Mouse (Mus musculus) monocyte, adult 2 months (primary cell): ENCODE data around the gene Slc46a3.
"Not testable (repeated sequence)": the region's sequence is repeated elsewhere in the genome, so short reads cannot be mapped to it uniquely, and the experiment has no call there.

Source experiments
- DNase-seq, 2 experiments: peaks; one replicate each; pipeline ENCODE4 v3.0.0; 2022; ENCODE audit warnings: low spot score in 2 of 2, low read depth in 1 of 2

The Slc46a3 gene

DNA sequence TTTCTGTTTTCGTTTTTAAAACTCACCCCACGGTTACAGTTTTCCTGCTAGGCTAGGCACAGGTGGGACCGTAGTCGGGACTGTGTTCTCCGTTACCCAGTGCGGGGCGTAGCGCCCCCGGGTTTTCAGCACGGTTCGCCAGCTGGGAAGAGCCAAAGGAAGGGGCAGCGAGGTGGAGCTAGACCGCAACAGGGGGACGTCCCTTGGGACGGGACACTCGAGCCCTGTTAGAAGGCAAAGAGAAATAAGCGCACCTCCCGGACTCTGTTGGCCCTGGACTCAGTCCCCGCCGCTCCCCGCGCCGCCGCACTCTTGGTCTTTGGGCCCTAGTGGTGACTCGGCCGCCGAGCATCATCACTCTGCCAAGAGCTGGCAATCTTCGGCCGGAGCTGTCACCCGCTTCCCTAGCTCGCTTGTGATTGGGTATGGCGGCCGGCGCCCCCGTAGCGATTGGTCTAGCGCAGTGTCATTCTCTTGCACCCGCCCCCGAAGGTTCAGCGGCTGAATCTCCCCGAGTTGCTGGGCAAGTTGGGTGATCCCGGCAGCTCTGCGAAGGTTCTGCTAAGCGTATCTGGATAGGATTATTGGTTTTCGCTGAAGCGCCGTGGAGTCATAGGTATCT is at the start of gene Slc46a3:
TSS of gene Slc46a3 (minus strand) at position 361 of the 622 bp plus-strand sequence.
- DNase-seq, result peak; percentile 74 to 92

DNA sequence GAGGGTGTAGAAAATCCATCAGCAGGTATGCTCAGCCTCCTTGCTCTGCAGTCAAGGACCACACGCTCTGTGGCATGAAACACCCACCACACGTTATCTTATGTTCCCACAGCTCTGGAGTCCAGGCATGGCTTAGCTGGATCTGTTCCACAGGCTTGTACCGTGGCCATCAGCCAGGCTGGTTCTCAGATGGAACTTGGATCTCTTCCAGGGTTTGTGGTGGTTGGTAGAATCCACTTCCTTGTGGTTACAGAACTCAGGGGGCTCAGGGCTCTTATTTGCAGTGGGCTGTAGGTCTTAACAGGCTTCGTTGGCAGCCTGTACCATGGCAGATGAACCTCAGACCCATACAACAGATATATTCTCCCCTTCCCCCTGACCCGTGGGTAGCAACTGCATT is 44.6 kb upstream of the Slc46a3 start:
- DNase-seq, result no peak

DNA sequence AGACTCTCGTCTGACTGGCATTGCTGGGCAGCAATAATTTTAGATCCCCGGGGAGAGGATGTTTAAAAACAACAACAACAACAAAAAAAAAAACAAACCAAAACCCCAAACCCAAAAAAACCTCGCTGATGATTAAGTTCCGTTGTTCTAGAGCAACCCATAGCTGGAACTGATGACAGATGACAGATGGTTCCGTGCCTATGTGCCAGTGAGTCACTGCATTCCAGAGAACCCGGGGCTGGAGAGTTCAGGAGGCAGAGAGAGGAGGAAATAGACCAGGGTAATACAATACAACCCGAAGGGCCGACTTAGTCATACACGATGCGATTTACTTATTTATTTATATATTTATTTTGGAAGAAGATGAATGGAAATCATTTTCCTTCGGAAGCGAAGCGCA is 40.5 kb upstream of the Slc46a3 start:
- no peak for DNase-seq

DNA sequence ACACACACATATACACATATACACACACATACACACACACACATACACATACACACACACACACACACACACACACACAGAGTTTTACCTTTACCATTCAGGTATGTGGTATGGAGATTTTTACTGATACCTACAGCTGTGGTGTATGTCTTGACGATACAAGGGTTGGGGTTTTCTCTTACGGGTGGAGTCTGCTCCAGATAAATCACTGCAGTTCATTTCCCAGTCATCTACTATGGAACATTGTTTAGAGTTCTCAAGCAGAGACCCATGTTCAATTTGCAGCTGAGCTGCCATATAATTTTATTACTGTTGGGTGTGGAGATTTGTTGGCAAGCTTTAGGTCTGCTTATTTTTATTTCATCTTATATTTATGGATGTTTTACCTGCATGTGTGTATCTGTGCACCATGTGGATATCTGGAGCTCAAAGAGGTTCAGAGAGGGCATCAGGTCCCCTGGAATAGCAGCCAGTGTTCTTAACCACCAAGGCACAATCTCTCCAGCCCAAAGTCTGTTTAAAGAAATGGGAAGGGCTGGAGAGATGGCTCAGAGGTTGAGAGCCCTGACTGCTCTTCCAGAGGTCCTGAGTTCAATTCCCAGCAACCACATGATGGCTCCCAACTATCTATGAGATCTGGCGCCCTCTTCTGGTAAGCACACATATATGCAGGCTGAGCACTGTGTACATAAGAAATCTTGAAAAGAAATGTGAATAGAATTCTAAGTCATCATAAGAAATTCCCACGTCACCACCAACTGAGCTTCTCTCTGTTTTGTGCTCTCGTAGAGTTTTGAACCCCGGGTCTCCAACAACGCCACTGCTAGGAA is 34.3 kb upstream of the Slc46a3 start:
- no peak for DNase-seq

DNA sequence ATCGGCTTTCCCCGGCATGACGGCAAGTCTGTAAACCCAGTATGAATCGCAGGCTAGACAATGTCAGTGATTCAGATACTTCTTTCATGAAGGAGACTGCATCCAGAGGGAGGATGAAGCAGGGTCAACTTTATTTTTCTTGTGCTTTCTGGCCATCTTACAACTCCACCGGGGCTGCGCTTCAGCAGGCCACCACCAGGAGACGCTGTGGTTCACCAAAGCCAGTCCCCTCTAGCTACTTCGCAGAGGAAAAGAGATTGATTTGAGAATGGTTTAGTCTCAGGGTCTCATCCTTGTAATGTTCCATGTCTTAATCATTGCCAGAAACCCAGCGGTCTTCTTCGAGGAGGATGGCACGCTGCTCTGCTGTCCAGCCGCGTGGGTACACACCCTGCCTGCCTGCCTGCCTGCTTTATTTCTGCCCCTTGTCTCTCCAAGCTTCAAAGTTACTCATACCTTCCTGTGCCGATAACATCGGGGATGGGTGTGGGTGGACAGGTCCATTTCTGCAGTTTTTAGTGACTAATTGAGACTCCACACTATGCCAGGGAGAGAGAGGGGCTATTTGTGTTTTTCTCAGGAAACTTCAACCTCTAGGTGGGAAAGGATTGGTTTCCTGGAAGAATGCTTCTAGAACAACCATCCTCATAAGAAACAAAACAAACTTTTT is 31.5 kb upstream of the Slc46a3 start:
- DNase-seq, result no peak

DNA sequence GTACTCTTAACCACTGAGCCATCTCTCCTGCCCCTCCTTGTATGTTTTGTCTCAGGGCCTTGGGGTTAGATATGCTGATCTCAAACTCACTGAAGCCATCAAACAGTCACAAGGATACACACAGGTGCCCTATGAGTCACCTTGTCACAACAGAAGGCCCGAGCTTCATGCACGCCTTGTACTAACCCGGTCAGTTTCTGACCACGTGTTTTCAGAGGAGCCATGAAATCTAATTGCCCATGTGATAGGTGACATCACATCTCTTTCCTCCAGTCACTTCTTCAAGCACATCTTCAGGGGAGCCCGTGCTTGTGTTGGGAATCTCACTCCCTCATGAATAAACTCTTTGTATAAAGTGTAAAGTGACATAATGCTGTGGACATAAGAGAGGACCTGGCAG is 30.0 kb upstream of the Slc46a3 start:
- DNase-seq, result no peak

DNA sequence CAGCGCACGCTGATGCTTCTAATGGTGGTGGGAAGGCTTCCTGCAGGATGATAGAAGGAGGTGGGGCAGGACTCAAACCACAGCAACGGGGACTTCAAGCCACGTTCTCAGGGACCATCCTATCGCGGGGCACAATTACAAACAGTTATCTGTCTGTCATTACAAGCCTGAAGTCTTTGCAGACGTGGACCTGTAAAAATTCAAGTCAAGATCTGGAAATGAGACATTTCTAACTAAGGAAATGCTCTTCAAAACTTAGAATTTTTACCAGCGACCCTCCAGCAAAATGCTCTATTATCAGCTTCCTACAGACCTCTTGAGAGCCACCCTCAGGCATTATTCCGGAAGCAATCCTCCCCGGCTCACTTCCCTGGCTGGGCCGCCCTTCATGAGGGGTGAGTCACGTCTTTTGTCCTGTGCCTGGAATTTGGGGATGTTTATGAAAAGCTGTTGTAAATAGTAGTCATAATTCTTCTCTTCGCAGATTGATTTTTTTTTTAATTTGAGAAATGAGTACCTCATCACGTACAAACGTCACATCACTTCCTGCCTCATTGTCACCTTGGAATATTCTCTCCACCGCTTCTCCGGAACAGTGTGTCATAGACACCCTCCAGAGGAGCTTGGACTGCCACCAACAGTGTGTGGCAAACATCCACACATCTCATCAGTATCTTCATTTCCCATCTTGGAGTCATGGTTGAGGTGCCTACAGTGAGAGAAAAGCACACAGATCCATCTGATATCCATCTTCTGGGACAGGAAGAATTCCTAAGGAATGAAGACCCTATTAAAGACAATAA is 23.6 kb upstream of the Slc46a3 start:
- no peak for DNase-seq

DNA sequence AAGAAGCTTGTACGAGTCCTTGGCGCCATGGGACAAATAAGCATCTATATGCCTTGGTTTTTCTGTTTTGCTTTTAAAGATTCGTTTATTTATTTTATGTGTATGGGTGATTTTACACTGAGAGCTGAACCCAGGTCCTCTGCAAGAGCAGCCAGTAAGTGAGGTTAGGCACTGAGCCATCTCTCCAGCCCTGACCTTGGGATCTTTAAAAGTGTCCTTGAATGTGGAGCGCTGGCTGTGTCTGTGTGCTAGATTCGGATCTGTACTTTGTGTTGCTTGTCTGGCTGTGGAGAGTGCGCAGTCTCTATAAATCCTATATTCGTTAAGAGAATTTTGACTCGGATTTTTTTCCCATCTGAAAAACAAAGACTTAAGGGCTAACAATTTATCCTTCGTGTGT is 21.6 kb upstream of the Slc46a3 start:
- DNase-seq, result no peak

DNA sequence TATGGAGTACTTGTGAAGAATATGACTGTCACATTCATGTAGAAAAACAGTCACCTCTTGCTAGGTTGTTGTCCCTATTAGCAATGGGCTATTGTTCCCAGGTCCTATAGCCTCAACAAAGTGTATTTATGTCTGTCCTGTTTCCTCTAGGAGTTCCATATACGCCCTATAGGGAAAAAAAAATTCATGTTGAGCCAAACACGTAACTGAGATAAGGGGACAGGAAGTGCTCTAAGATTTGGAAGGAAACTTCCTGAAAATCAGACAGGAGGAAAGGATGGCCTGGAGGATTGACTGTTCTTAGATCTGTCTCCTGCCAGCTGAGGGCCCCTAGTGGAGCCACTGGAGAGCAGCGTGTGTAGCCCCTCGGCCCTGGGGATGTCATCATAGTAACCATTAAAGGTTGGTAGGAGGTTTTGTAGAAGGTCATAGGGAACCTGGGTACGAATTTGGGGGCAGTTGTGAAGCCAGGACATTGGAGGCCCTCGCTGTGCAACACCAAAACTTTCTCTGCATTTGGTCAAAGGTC is 20.5 kb upstream of the Slc46a3 start:
- no peak for DNase-seq

DNA sequence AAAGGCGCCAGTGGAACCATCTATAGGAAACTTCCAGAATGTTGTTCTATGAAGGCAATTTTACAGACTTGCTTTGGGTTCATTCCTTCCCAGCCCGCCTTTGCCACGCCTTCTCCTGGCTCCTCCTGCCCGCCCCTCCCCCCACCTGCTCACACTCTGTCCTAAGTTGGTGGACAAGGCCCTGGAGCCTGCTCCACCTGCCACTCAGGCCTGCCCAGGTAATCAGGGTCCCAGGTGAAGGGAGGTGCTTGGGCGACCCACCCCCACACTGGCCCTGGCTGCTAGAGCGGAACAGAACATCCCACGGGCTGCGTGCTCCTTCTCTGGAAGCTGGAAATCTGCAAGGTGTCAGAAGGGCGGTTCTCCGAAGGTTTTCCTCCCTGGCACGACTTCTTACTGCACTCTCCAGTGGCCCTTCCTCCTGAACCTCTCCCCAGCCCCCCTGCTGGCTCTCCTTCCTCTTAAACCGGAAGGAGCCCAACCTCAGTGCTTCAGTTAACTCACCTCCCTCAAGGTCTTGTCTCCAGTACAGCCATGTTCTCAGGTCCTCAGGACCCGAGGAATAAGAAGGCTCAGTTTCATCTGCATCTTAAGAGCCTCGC is 18.7 kb upstream of the Slc46a3 start:
- no peak for DNase-seq

DNA sequence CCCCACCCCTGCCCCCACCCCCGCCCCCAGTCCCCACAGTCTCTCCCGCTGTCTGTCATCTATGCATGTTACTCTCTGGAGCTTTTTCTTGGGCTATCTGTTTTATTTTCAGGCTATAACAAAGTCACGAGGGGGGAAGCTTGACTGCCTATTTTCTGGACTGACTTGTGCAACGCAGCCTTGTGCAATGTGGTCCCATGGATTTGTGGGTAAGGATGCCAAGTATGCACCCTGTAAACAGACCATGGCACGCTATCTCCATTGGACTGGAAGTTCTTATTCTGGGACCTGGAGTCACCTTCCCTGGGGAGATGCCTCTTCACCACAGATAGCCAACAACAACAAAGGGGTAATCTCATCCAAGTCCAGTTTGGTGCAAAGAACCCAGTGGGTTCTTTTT is 17.1 kb upstream of the Slc46a3 start:
- no peak for DNase-seq

DNA sequence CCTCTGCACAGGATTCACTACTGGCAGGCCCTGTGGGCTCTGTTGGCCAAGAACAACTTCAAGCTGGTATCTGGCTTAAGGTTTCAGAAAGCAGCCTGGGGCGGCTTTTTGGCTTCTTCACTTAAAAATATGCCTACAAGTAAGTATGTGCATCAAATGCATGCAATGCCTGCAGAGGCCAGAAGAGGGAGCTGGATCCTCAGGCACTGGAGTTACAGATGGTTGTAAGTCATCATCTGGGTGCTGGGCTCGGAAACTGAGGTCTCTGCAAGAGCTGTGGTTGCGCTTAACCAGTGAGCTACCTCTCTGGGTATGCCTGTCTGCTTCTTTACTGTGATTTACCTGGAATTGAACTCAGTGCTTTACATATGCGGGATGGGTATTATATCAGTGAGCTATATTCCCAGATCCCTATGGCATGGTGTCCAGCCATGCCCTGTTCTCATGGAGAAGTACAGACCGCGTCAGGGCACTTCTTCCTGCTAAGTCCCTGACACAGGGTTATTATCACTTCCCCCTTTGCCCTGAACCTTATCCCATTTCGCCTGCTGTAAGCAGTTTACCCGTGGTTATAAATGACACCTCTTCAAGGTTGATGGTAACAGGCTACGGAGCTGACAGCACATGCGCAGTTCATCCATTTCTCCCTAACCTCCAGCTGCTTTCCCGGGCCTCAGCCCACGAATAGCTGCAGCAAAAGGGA is 16.3 kb upstream of the Slc46a3 start:
- no peak for DNase-seq

DNA sequence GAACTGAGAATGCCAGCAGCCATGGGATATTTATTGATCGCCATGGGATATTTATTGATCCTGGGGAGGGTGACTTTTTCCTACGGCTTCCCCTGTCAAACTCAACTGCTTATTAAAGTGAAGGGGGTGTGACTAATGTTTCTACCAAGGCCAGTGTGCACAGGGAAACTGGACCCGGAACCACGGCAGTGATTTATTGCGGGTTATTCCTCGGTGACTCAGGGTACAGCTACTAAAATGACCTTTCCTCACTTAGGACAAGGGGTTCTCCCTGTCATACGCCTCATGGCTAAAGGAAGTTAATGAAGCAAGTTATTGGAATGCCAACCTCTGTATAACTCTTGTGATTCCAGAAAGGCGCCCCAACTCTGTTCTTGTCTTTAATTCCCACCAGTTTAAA is 13.2 kb upstream of the Slc46a3 start:
- DNase-seq, result no peak

DNA sequence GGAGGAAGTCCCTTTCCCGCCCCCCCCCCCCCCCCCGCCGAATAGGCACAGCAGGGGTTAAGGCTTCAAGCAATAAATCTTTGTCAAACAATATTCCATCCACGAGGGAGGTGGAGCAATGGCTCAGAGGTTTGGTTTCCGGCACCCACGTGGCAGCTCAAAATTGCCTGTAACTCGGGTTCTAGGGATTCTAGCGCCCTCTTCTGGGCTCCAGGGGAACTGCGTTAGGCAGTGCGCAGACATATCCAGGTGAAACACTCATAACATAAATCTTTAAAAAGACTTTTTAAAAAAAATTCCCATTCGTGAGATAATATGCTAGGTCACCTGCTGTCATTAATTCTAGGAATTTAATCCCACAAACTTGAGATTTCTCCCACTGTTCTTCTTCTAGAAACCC is 12.5 kb upstream of the Slc46a3 start:
- no peak for DNase-seq

DNA sequence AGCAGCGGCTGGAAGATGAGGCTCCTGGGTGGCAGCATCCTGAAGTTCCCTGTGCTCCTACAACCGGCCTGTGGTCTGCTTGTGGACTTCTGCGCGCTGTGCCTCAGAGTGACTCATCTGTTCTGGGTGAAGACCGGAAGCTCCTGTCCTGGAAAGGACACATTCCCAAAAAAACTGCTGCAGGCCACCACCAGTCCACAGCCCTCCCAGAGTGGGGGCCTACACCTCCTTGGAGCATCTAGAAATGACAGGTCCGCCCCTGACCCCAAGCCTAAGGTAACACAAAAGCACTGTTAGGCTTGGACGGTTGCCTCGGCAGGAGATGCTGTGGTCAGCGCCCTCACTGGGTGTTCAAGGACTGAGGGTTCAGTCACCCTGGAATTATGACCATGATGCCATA is 8.6 kb upstream of the Slc46a3 start:
- no peak for DNase-seq

DNA sequence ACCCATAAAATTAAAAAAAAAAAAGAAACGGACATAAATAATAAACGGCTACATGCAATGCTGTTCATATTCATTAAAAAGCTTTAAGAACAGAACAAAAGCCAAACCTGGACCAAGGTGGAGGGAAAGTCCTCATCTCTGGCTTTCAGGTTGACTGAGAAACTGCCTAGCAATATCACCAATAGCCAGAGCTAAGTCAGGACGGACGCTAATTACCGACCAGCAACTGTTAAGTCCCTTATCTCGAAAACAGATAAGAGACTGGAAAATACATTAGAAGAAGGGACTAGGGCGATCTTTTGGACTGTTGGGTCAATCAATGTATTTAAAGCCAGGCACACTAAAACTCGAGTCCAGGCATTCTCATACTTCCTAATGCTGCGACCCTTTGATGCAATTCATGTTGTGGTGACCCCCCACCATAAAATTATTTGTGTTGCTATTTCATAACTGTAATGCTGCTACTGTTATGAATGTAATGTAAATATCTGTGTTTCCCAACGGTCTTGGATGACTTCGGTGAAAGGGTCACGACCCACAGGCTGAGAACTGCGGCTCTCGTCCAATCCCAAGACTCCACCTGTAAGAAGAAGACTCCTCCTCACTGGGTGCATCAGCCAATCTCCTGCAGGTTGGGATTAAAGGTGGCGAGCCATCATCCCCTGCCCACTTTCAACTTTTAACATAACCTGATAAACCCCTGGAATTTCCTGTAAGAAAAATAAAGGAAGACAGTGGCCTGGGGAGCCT is 7.6 kb upstream of the Slc46a3 start:
- DNase-seq, result no peak

DNA sequence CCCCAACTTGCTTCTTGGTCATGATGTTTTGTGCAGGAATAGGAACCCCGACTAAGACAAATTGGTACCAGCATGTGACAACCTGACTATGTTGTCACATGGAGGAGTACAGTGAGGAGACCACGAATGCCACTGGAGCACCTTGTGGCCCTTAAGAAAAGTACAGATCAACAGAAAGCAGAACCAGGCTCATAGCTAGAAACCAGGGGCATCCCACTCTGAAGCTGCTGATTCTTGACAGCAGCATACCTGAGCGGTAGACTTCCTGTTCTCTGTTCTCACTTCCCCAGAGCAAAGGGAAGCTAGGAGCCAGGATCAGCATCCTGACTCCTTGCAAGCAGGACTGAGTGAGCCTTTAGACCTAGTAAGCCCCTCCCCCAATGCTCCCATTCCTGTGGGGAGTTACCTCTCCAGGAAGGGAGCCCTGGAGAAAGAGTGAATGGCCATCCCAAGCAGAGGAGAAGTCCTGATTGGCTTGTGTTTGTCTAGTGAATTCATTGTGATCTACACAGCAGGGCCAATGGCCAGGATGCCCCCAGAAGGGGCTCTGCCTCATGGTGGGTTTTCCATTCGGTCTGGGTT is 4.4 kb upstream of the Slc46a3 start:
- DNase-seq, result no peak

DNA sequence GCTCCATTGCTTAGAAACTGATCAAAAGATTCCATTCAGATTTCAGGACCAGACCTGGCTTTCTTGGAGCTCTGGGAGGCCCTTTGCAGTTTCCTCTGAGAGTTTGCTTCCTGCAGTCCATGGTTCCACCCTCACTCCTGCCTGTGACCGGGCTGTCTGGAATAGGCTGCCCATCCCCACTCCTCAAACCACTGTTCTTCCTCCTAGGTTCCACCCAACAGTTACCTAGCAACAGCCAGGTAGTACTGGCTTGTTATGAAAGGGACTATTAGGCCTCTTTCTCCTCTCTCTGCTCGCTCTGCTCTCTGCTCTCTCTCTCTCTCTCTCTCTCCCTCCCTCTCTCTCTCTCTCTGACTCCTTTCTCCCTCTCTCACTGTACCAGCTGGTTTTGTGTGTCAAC is 3.6 kb upstream of the Slc46a3 start:
- DNase-seq, result no peak

DNA sequence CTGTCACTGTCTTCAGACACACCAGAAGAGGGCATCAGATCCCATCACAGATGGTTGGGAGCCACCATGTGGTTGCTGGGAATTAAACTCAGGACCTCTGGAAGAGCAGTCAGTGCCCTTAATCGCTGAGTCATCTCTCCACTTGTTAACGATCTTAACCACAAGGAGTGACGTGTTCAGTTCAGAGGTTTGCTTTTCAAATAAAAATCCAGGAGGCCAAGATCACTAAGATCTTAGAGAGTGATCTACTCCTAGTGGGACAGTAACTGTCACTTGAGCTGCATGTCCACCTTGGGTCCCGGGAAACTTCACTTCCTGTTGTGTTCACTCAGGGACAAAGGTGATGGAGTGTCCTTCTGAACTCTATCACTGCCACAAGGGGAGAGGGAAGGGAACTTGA is 1.9 kb upstream of the Slc46a3 start:
- not testable (repeated sequence) for DNase-seq
